Mouse (Mus musculus): ENCODE data around the gene Cops6. TPM values are rescaled to one million over a fixed set of nuclear protein-coding genes. Genes with fewer than 3 reads are reported as not detected.

Gene Cops6
- polyA plus RNA-seq, 1 experiment from 2014 or later = 253 TPM

DNA sequence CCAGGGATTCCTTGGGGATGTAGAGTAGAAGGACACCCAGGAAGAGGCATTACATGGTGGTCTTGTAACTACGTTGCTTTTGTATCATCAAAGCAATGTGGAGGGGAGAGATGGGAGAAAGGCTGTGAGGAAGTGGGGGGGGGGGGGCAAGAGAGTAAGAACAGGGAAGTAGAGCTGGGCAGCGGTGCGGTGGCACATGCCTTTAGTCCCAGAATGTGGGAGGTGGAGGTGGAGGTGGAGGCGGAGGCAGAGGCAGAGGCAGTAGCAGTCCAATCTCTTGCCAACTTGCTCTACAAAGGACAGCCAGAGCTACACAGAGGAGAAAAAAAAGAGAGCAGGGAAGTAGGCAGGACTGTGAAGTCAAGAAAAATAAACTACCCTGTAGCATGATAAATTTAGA, 22.3 kb upstream of the Cops6 start:
- ATAC-seq (replicated peaks; ENCODE audit: insufficient number of reproducible peaks, low FRiP score, low TSS enrichment) = no peak
- Histone ChIP-seq H3K27ac (ENCODE audit: low read depth, low read length) (no peak overlapping the region), H3K9me3 (replicated peaks; ENCODE audit: control insufficient read depth, low read length) (no peaks in the 10 kb centered on the region), H3K4me3 (ENCODE audit: low read depth, low read length) (no peak overlapping the region), H3K9ac (ENCODE audit: low read depth, low read length) (no peak overlapping the region), H3K27me3 (ENCODE audit: control insufficient read depth, insufficient read depth, low read length) (no peaks in the 10 kb centered on the region), H3K4me2 (no peak overlapping the region), H3K36me3 (ENCODE audit: control insufficient read depth, insufficient read depth, low read length) (peaks cover 18% of the 10 kb centered on the region), H3K4me1 (ENCODE audit: control insufficient read depth, insufficient read depth, low read length) (peaks cover 2% of the 10 kb centered on the region; the same call in 1 of the 2 replicates)
- WGBS (ENCODE audit: insufficient replicate concordance) = 56% methylated on average over 4 of the region's 4 CpGs

DNA sequence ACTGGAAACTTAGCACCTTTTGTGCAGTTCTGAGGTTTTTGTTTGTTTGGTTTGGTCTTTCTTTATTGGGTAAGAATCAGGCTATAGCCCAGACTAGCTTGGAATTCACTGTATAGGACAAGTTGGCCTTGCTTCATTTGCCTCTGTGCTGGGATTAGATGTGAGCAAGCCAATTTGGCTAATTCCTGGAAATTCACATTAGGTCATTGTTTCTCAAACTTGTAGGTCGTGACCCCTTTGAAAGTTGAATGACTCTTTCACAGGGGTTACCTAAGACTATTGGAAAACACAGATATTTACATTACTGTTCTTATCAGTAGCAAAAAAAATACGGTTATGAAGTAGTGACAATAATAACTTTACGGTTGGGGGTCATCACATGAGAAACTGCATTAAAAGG, 6.5 kb upstream of the Cops6 start:
- Histone ChIP-seq H3K4me1 (ENCODE audit: control insufficient read depth, insufficient read depth, low read length) (peaks cover 4% of the 10 kb centered on the region; the same call in 1 of the 2 replicates), H3K9ac (ENCODE audit: low read depth, low read length) (no peak overlapping the region), H3K27me3 (ENCODE audit: control insufficient read depth, insufficient read depth, low read length) (no peaks in the 10 kb centered on the region), H3K36me3 (ENCODE audit: control insufficient read depth, insufficient read depth, low read length) (peaks cover 10% of the 10 kb centered on the region), H3K4me3 (ENCODE audit: low read depth, low read length) (peak overlapping the region; percentile 77), H3K9me3 (replicated peaks; ENCODE audit: control insufficient read depth, low read length) (no peaks in the 10 kb centered on the region), H3K27ac (ENCODE audit: low read depth, low read length) (no peak overlapping the region), H3K4me2 (peak overlapping the region; percentile 86)
- ATAC-seq (replicated peaks; ENCODE audit: insufficient number of reproducible peaks, low FRiP score, low TSS enrichment) = no peak
- 72% methylated on average over 3 of the region's 3 CpGs for WGBS (ENCODE audit: insufficient replicate concordance)

DNA sequence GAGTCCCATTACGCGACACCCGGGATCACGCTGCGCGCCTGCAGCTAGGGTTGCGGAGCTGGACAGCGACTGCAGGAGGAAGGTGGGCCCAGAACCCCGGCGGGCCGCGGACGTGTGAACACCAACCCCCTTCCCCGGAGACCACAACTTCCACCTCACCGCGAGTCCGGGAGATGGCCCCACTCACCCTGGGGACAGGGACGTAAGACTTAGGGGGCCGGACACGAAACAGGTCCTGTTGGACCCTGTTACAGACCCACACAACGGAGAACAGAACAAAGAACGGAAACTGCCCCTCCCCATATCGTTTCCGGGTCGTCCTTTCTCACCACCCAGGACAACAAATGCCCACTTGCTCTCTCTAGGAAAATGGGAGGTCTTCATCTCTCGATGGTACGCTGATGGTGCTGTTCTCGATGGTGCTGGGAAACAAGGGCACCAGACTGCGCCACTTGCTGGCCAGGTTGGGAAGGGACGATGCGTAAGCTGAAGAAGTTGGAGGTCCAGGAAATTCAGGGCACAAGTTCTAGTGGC, 5.4 kb upstream of the Cops6 start, which contains the start of gene Zfp113:
Zfp113 (minus strand) TSS at position 302 of the 534 bp plus-strand sequence.
- under 1% methylated on average over 31 of the region's 31 CpGs for WGBS (ENCODE audit: insufficient replicate concordance)
- peaks cover 7% of the 10 kb centered on the region; the same call in 1 of the 2 replicates for H3K4me1 ChIP-seq (ENCODE audit: control insufficient read depth, insufficient read depth, low read length)
- H3K27me3 ChIP-seq (ENCODE audit: control insufficient read depth, insufficient read depth, low read length) = no peaks in the 10 kb centered on the region
- H3K9ac ChIP-seq (ENCODE audit: low read depth, low read length) = peak within 1 kb of the TSS; percentile 90
- peak; percentile 96 for ATAC-seq (replicated peaks; ENCODE audit: insufficient number of reproducible peaks, low FRiP score, low TSS enrichment)
- H3K4me2 ChIP-seq = peak within 1 kb of the TSS; percentile 86
- H3K27ac ChIP-seq (ENCODE audit: low read depth, low read length) = peak within 1 kb of the TSS; percentile 84
- no peaks in the 10 kb centered on the region for H3K9me3 ChIP-seq (replicated peaks; ENCODE audit: control insufficient read depth, low read length)
- H3K36me3 ChIP-seq (ENCODE audit: control insufficient read depth, insufficient read depth, low read length) = peaks cover 7% of the 10 kb centered on the region
- peak within 1 kb of the TSS; percentile 77 for H3K4me3 ChIP-seq (ENCODE audit: low read depth, low read length)

DNA sequence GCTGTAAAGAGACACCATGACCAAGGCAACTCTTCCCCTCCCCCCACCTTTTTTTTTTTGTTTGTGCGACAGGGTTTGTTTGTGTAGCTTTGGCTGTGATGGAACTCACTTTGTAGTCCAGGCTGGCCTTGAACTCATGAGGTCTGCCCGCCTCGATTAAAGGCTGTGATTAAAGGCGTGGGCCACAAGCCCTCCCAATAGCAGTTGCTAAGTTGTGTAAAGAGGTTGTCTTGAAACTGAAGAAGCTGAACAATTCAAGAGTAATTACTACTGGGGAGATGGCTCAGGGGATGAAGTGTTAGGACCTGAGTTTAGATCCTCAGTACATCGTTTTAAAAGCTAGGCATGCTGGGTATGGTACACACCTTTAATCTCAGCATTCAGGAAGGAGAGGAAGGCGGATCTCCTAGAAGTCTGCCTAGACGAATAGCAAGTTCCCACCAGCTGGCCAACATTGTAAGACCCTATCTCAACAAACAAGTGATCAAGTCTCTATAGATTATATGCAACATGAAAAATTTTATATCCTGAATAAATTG, 578 bp upstream of the Cops6 start:
- 72% methylated on average over 7 of the region's 7 CpGs for WGBS (ENCODE audit: insufficient replicate concordance)
- peak overlapping the region; percentile 69 for H3K27ac ChIP-seq (ENCODE audit: low read depth, low read length)
- no peak for ATAC-seq (replicated peaks; ENCODE audit: insufficient number of reproducible peaks, low FRiP score, low TSS enrichment)

DNA sequence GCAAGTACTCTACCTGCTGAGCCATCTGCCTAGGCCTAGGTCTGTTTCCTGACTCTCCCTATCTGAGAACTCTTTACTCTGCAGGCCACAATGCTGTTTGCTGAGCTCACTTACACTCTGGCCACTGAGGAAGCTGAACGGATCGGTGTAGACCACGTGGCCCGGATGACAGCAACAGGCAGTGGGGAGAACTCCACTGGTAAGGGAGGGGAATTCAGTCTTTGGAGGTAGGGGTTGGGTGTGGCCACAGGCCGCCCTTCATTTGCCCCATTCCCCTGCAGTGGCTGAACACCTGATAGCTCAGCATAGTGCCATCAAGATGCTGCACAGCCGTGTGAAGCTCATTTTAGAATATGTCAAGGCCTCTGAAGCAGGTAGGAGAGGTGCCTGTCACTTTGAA, 2.2 kb downstream of the Cops6 start:
- 71% methylated on average over 6 of the region's 6 CpGs for WGBS (ENCODE audit: insufficient replicate concordance)
- H3K4me3 ChIP-seq (ENCODE audit: low read depth, low read length) = no peak overlapping the region
- no peak overlapping the region for H3K4me2 ChIP-seq
- no peak overlapping the region for H3K27ac ChIP-seq (ENCODE audit: low read depth, low read length)
- peaks cover 8% of the 10 kb centered on the region for H3K4me1 ChIP-seq (ENCODE audit: control insufficient read depth, insufficient read depth, low read length)
- peaks cover 32% of the 10 kb centered on the region for H3K36me3 ChIP-seq (ENCODE audit: control insufficient read depth, insufficient read depth, low read length)
- H3K9ac ChIP-seq (ENCODE audit: low read depth, low read length) = no peak overlapping the region
- no peak for ATAC-seq (replicated peaks; ENCODE audit: insufficient number of reproducible peaks, low FRiP score, low TSS enrichment)
- H3K9me3 ChIP-seq (replicated peaks; ENCODE audit: control insufficient read depth, low read length) = no peaks in the 10 kb centered on the region
- no peaks in the 10 kb centered on the region for H3K27me3 ChIP-seq (ENCODE audit: control insufficient read depth, insufficient read depth, low read length)

More for the DNA sequence above, 578 bp upstream of the Cops6 start:
- peak overlapping the region; percentile 74 for H3K4me2 ChIP-seq
- peaks cover 14% of the 10 kb centered on the region for H3K36me3 ChIP-seq (ENCODE audit: control insufficient read depth, insufficient read depth, low read length)
- no peaks in the 10 kb centered on the region for H3K27me3 ChIP-seq (ENCODE audit: control insufficient read depth, insufficient read depth, low read length)
- peak overlapping the region; percentile 84 for H3K4me3 ChIP-seq (ENCODE audit: low read depth, low read length)
- H3K9ac ChIP-seq (ENCODE audit: low read depth, low read length) = peak overlapping the region; percentile 93; the same call in 1 of the 2 replicates
- peaks cover 8% of the 10 kb centered on the region for H3K4me1 ChIP-seq (ENCODE audit: control insufficient read depth, insufficient read depth, low read length)
- no peaks in the 10 kb centered on the region for H3K9me3 ChIP-seq (replicated peaks; ENCODE audit: control insufficient read depth, low read length)

DNA sequence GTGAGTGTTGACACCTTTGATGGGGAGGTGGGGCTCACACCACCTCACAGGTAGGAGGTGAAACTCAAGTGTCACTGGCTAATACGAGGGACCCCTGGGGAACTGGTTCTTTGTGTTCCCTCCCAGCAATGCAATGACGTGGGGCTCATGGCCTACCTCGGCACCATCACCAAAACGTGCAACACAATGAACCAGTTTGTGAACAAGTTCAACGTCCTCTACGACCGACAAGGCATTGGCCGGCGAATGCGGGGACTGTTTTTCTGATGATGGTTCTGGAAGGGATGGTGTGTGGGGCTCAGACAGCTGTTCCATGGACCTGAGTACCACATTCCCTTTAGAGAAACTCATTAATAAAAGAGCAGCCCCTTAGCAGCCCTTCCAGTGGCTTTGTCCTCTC, 2.7 kb downstream of the Cops6 start:
- no peak overlapping the region for H3K9ac ChIP-seq (ENCODE audit: low read depth, low read length)
- peaks cover 36% of the 10 kb centered on the region for H3K36me3 ChIP-seq (ENCODE audit: control insufficient read depth, insufficient read depth, low read length)
- H3K27me3 ChIP-seq (ENCODE audit: control insufficient read depth, insufficient read depth, low read length) = no peaks in the 10 kb centered on the region
- no peaks in the 10 kb centered on the region for H3K9me3 ChIP-seq (replicated peaks; ENCODE audit: control insufficient read depth, low read length)
- no peak overlapping the region for H3K4me3 ChIP-seq (ENCODE audit: low read depth, low read length)
- ATAC-seq (replicated peaks; ENCODE audit: insufficient number of reproducible peaks, low FRiP score, low TSS enrichment) = no peak
- no peak overlapping the region for H3K4me2 ChIP-seq
- H3K27ac ChIP-seq (ENCODE audit: low read depth, low read length) = no peak overlapping the region
- 79% methylated on average over 10 of the region's 10 CpGs for WGBS (ENCODE audit: insufficient replicate concordance)
- peaks cover 8% of the 10 kb centered on the region for H3K4me1 ChIP-seq (ENCODE audit: control insufficient read depth, insufficient read depth, low read length)

DNA sequence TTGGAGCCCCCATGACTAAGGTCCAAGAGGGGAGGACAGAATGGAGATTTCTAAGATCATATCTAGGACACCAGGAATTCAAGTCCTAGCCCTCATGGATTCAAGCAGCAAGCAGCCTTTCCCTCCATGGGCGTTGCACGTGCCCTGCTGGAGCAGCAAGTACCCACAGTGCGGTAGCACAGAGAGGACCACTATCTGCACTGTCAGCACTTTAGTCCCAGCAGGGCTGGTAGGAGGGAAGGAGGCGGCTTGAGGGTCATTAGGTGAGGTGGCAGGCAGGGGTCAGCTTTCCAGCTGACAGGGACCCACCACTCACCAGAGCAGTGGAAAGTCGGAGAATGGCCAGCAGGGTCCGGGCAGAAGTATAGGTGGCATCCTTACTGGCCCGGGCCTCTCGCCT, 4.7 kb downstream of the Cops6 start:
- Histone ChIP-seq H3K9me3 (replicated peaks; ENCODE audit: control insufficient read depth, low read length) (no peaks in the 10 kb centered on the region), H3K9ac (ENCODE audit: low read depth, low read length) (no peak overlapping the region), H3K4me1 (ENCODE audit: control insufficient read depth, insufficient read depth, low read length) (peaks cover 10% of the 10 kb centered on the region), H3K27ac (ENCODE audit: low read depth, low read length) (no peak overlapping the region), H3K4me3 (ENCODE audit: low read depth, low read length) (no peak overlapping the region), H3K36me3 (ENCODE audit: control insufficient read depth, insufficient read depth, low read length) (peaks cover 39% of the 10 kb centered on the region), H3K27me3 (ENCODE audit: control insufficient read depth, insufficient read depth, low read length) (no peaks in the 10 kb centered on the region), H3K4me2 (no peak overlapping the region)
- no peak for ATAC-seq (replicated peaks; ENCODE audit: insufficient number of reproducible peaks, low FRiP score, low TSS enrichment)
- 76% methylated on average over 8 of the region's 8 CpGs for WGBS (ENCODE audit: insufficient replicate concordance)

DNA sequence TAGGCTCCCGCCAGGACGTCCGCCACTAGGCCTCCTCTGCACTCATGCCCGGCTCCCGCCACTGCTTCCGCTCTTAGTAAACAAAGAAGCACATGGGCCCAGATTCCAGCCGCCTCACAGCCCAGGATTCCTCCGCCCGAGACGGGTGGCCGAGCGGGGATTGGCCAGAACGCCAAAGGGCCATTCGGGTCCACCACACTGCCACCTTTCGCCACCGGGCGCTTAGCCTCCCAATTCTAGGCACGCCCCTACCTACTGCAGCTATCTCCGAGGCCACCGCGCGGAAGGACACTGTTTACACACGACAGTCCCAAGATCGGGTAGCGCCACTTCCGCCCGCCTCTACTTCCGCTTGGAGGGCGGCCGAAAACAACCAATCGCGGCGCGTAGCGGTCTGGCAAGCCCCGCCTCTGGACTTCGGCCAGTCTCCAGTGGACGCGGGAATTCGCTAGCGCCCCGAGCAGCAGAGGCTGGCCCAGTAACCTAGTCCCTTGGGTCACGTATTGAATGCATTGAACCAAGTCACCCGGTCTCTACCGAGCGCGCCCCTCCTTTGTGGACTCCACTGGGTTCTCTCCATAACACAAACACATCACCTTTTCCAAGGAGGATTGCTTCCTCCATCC, 10.2 kb downstream of the Cops6 start:
- H3K9me3 ChIP-seq (replicated peaks; ENCODE audit: control insufficient read depth, low read length) = no peaks in the 10 kb centered on the region
- peak overlapping the region; percentile 89 for H3K4me3 ChIP-seq (ENCODE audit: low read depth, low read length)
- peak overlapping the region; percentile 99 for H3K27ac ChIP-seq (ENCODE audit: low read depth, low read length)
- WGBS (ENCODE audit: insufficient replicate concordance) = under 1% methylated on average over 47 of the region's 47 CpGs
- H3K4me1 ChIP-seq (ENCODE audit: control insufficient read depth, insufficient read depth, low read length) = peaks cover 9% of the 10 kb centered on the region
- H3K4me2 ChIP-seq = peak overlapping the region; percentile 93
- peak; percentile 89 for ATAC-seq (replicated peaks; ENCODE audit: insufficient number of reproducible peaks, low FRiP score, low TSS enrichment)
- peak overlapping the region; percentile 96 for H3K9ac ChIP-seq (ENCODE audit: low read depth, low read length)
- H3K36me3 ChIP-seq (ENCODE audit: control insufficient read depth, insufficient read depth, low read length) = peaks cover 38% of the 10 kb centered on the region
- no peaks in the 10 kb centered on the region for H3K27me3 ChIP-seq (ENCODE audit: control insufficient read depth, insufficient read depth, low read length)

Data from heart, embryonic 11.5 days (tissue).